Mouse (Mus musculus) hindbrain, embryonic 10.5 days (tissue): ENCODE data around the gene Rere. TPM values are rescaled to one million over a fixed set of nuclear protein-coding genes. Genes with fewer than 3 reads are reported as not detected.

Source experiments
- DNase-seq: peaks from one replicate; pipeline ENCODE4 v3.0.0-alpha.2; 2017; ENCODE audit warnings: low spot score
- H3K27ac ChIP-seq: fragments of 300-500 bp; sonication (generic); 2 replicates; pipeline ENCODE4 v1.5.1; 2016; ENCODE audit warnings: mild to moderate bottlenecking, moderate library complexity
- H3K27me3 ChIP-seq: fragments of 300-500 bp; sonication (generic); 2 replicates; pipeline ENCODE4 v1.6.1; 2016; ENCODE audit warnings: mild to moderate bottlenecking; ENCODE audit not compliant: poor library complexity, insufficient read depth, severe bottlenecking
- H3K36me3 ChIP-seq: fragments of 300-500 bp; sonication (generic); 2 replicates; pipeline ENCODE4 v1.6.1; 2016; ENCODE audit warnings: mild to moderate bottlenecking, moderate library complexity
- H3K4me1 ChIP-seq: fragments of 300-500 bp; sonication (generic); replicated peaks from 2 replicates; pipeline ENCODE4 v1.6.1; 2016; ENCODE audit warnings: mild to moderate bottlenecking
- H3K4me3 ChIP-seq: fragments of 300-500 bp; sonication (generic); 2 replicates; pipeline ENCODE4 v1.5.1; 2016; ENCODE audit warnings: mild to moderate bottlenecking, moderate library complexity
- H3K9me3 ChIP-seq: fragments of 300-500 bp; sonication (generic); 2 replicates; pipeline ENCODE4 v1.6.1; 2016; ENCODE audit warnings: mild to moderate bottlenecking, moderate library complexity
- WGBS: fragments of 180-500 bp; shearing (Covaris S2); methylation state at CpG from one replicate; pipeline ENCODE4 v1.1.7; 2016; 5-methylcytosine and 5-hydroxymethylcytosine counted together
- polyA plus RNA-seq: library from polyadenylated mRNA; unstranded; fragments of >200 nt; fragmentation: Nextera tagmentation; extraction: Ambion mirVana; gene quantifications from 2 replicates; pipeline ENCODE4 v1.2.1, GENCODE M21; 2016

Rere gene
- polyA plus RNA-seq, 1 experiment from 2014 or later: 40.4 TPM

- peaks cover 57% of the 10 kb centered on the region for H3K4me1 ChIP-seq
- 87% methylated on average over 3 of the region's 3 CpGs for whole genome bisulfite sequencing
Observed at GRCm38 (mm10) chr4:150447517-150447916, 166.1 kb downstream of the Rere start.

GRCm38 (mm10) chr4:150448433-150448832, 167.0 kb downstream of the Rere start:
- no peak for DNase-seq
- Histone ChIP-seq H3K27me3 (no peaks in the 10 kb centered on the region), H3K9me3 (no peaks in the 10 kb centered on the region), H3K36me3 (peaks cover 3% of the 10 kb centered on the region; the same call in 1 of the 2 replicates), H3K4me3 (no peak overlapping the region), H3K4me1 (peaks cover 55% of the 10 kb centered on the region), H3K27ac (no peak overlapping the region)
- 87% methylated on average over 1 of the region's 1 CpGs for WGBS

More at GRCm38 (mm10) chr4:150447517-150447916, 166.1 kb downstream of the Rere start:
- no peaks in the 10 kb centered on the region for H3K9me3 ChIP-seq
- H3K27ac ChIP-seq: no peak overlapping the region
- peaks cover 3% of the 10 kb centered on the region; the same call in 1 of the 2 replicates for H3K36me3 ChIP-seq
- H3K4me3 ChIP-seq: no peak overlapping the region
- no peaks in the 10 kb centered on the region for H3K27me3 ChIP-seq
- no peak for DNase-seq

- H3K9me3 ChIP-seq: no peaks in the 10 kb centered on the region
- H3K27me3 ChIP-seq: no peaks in the 10 kb centered on the region
- DNase-seq: no peak
- no peak overlapping the region for H3K27ac ChIP-seq
- no peaks in the 10 kb centered on the region for H3K36me3 ChIP-seq
- no peak overlapping the region for H3K4me3 ChIP-seq
- 84% methylated on average over 6 of the region's 6 CpGs for WGBS
- peaks cover 62% of the 10 kb centered on the region for H3K4me1 ChIP-seq
Observed at GRCm38 (mm10) chr4:150450081-150450691, 168.7 kb downstream of the Rere start.

- Histone ChIP-seq H3K36me3 (no peaks in the 10 kb centered on the region), H3K9me3 (no peaks in the 10 kb centered on the region), H3K4me1 (peaks cover 66% of the 10 kb centered on the region), H3K27me3 (no peaks in the 10 kb centered on the region), H3K4me3 (no peak overlapping the region), H3K27ac (0 out of 2 replicates have a peak overlapping the region, but pooled peaks have one; percentile 5)
- 81% methylated on average over 11 of the region's 11 CpGs for WGBS
- no peak for DNase-seq
Observed at GRCm38 (mm10) chr4:150452155-150452847, 170.9 kb downstream of the Rere start.

- no peaks in the 10 kb centered on the region for H3K36me3 ChIP-seq
- DNase-seq: no peak
- H3K27ac ChIP-seq: no peak overlapping the region; the same call in 1 of the 2 replicates
- no peaks in the 10 kb centered on the region for H3K27me3 ChIP-seq
- no peaks in the 10 kb centered on the region for H3K9me3 ChIP-seq
- 69% methylated on average over 12 of the region's 12 CpGs for WGBS
- no peak overlapping the region for H3K4me3 ChIP-seq
- peaks cover 72% of the 10 kb centered on the region for H3K4me1 ChIP-seq
Observed at GRCm38 (mm10) chr4:150454571-150455306, 173.3 kb downstream of the Rere start.

GRCm38 (mm10) chr4:150455750-150456149, 174.3 kb downstream of the Rere start:
- WGBS: 68% methylated on average over 1 of the region's 1 CpGs
- H3K27ac ChIP-seq: peak overlapping the region; percentile 45; the same call in 1 of the 2 replicates
- no peaks in the 10 kb centered on the region for H3K27me3 ChIP-seq
- no peak overlapping the region for H3K4me3 ChIP-seq
- H3K4me1 ChIP-seq: peaks cover 75% of the 10 kb centered on the region
- H3K36me3 ChIP-seq: no peaks in the 10 kb centered on the region
- DNase-seq: no peak
- H3K9me3 ChIP-seq: no peaks in the 10 kb centered on the region

GRCm38 (mm10) chr4:150456452-150456851, 175.0 kb downstream of the Rere start:
- no peaks in the 10 kb centered on the region for H3K27me3 ChIP-seq
- peaks cover 82% of the 10 kb centered on the region for H3K4me1 ChIP-seq
- 29% methylated on average over 7 of the region's 7 CpGs for WGBS
- H3K4me3 ChIP-seq: no peak overlapping the region
- H3K9me3 ChIP-seq: no peaks in the 10 kb centered on the region
- no peaks in the 10 kb centered on the region for H3K36me3 ChIP-seq
- H3K27ac ChIP-seq: peak overlapping the region; percentile 67
- no peak for DNase-seq

GRCm38 (mm10) chr4:150456886-150457285, 175.4 kb downstream of the Rere start:
- Histone ChIP-seq H3K36me3 (no peaks in the 10 kb centered on the region), H3K4me3 (no peak overlapping the region), H3K4me1 (peaks cover 84% of the 10 kb centered on the region), H3K27me3 (no peaks in the 10 kb centered on the region), H3K27ac (peak overlapping the region; percentile 67), H3K9me3 (no peaks in the 10 kb centered on the region)
- no peak for DNase-seq
- 45% methylated on average over 2 of the region's 2 CpGs for WGBS

GRCm38 (mm10) chr4:150457353-150457752, 175.9 kb downstream of the Rere start:
- 66% methylated on average over 4 of the region's 4 CpGs for WGBS
- Histone ChIP-seq H3K4me1 (peaks cover 84% of the 10 kb centered on the region), H3K27ac (peak overlapping the region; percentile 67; the same call in 1 of the 2 replicates), H3K27me3 (no peaks in the 10 kb centered on the region), H3K4me3 (no peak overlapping the region), H3K36me3 (no peaks in the 10 kb centered on the region), H3K9me3 (no peaks in the 10 kb centered on the region)
- no peak for DNase-seq

- Histone ChIP-seq H3K27me3 (no peaks in the 10 kb centered on the region), H3K36me3 (no peaks in the 10 kb centered on the region), H3K4me3 (no peak overlapping the region), H3K9me3 (no peaks in the 10 kb centered on the region), H3K4me1 (peaks cover 87% of the 10 kb centered on the region), H3K27ac (peak overlapping the region; percentile 67; the same call in 1 of the 2 replicates)
- 64% methylated on average over 7 of the region's 7 CpGs for WGBS
- no peak for DNase-seq
Observed at GRCm38 (mm10) chr4:150457771-150458170, 176.3 kb downstream of the Rere start.

GRCm38 (mm10) chr4:150459022-150459794, 177.8 kb downstream of the Rere start:
- Histone ChIP-seq H3K9me3 (no peaks in the 10 kb centered on the region), H3K36me3 (no peaks in the 10 kb centered on the region), H3K27ac (no peak overlapping the region), H3K4me3 (no peak overlapping the region), H3K4me1 (peaks cover 95% of the 10 kb centered on the region), H3K27me3 (no peaks in the 10 kb centered on the region)
- WGBS: 76% methylated on average over 6 of the region's 6 CpGs
- no peak for DNase-seq

GRCm38 (mm10) chr4:150460451-150460850, 179.0 kb downstream of the Rere start:
- 77% methylated on average over 5 of the region's 5 CpGs for WGBS
- no peaks in the 10 kb centered on the region for H3K9me3 ChIP-seq
- H3K36me3 ChIP-seq: no peaks in the 10 kb centered on the region
- H3K4me3 ChIP-seq: no peak overlapping the region
- H3K27me3 ChIP-seq: no peaks in the 10 kb centered on the region
- peaks cover 95% of the 10 kb centered on the region for H3K4me1 ChIP-seq
- DNase-seq: no peak
- H3K27ac ChIP-seq: no peak overlapping the region
